Mouse (Mus musculus) heart, adult 2 months (tissue): ENCODE data around the gene Mgp. TPM values are rescaled to one million over a fixed set of nuclear protein-coding genes. Genes with fewer than 3 reads are reported as not detected.

ENCODE experiments used
- DNase-seq, 2 experiments: peaks; one replicate each; pipeline ENCODE4 v3.0.0; 2021
- H3K27ac ChIP-seq: fragments of 200-600 bp; 2 replicates; pipeline ENCODE4 v1.8.1; 2022
- H3K27me3 ChIP-seq: fragments of 200-500 bp; 2 replicates; pipeline ENCODE4 v1.6.1; 2012; ENCODE audit warnings: mild to moderate bottlenecking, low read length, inconsistent platforms, mixed read lengths; ENCODE audit not compliant: control insufficient read depth, insufficient read depth
- H3K36me3 ChIP-seq: fragments of 200-500 bp; 2 replicates; pipeline ENCODE4 v1.6.1; 2012; ENCODE audit warnings: low read length, inconsistent platforms; ENCODE audit not compliant: control insufficient read depth, insufficient read depth
- H3K4me1 ChIP-seq: fragments of 200-500 bp; 2 replicates; pipeline ENCODE4 v1.6.1; 2011; ENCODE audit warnings: low read length; ENCODE audit not compliant: control insufficient read depth, insufficient read depth
- H3K4me3 ChIP-seq: fragments of 200-600 bp; 2 replicates; pipeline ENCODE4 v1.8.1; 2022
- H3K79me2 ChIP-seq: fragments of 200-500 bp; replicated peaks from 2 replicates; pipeline ENCODE4 v1.6.1; 2012; ENCODE audit warnings: mild to moderate bottlenecking, inconsistent platforms, low read length, moderate library complexity, mixed read lengths; ENCODE audit not compliant: control insufficient read depth, insufficient read depth
- H3K9ac ChIP-seq: fragments of 200-500 bp; 2 replicates; pipeline ENCODE4 v1.6.1; 2012; ENCODE audit warnings: low read depth, mild to moderate bottlenecking, control low read depth, inconsistent platforms, low read length, mixed read lengths
- CTCF ChIP-seq: fragments of 200-600 bp; IDR thresholded peaks from 2 replicates; pipeline ENCODE4 v1.8.1; 2022; ENCODE audit warnings: antibody characterized with exemption, mild to moderate bottlenecking, moderate library complexity
- EP300 ChIP-seq: fragments of 200-500 bp; IDR thresholded peaks from 2 replicates; pipeline ENCODE4 v1.6.1; 2011; ENCODE audit warnings: low read depth, low read length, control low read depth; ENCODE audit not compliant: insufficient read depth
- POLR2A ChIP-seq: fragments of 200-500 bp; IDR thresholded peaks from 2 replicates; pipeline ENCODE4 v1.6.1; 2011; ENCODE audit warnings: mild to moderate bottlenecking, low read depth, low read length, control low read depth; ENCODE audit not compliant: insufficient read depth
- WGBS: fragments of 180-500 bp; shearing (Covaris S2); methylation state at CpG from one replicate; pipeline ENCODE4 v1.1.7; 2018; 5-methylcytosine and 5-hydroxymethylcytosine counted together
- intact Hi-C: fragments of 180-260 bp; cut with DNase I; formaldehyde crosslinking; loops from one replicate; pipeline ENCODE4 v1.15.1; 2025
- polyA plus RNA-seq: library from polyadenylated mRNA; depleted of rRNA; stranded (reverse); fragments of >200 nt; gene quantifications from 2 replicates; pipeline ENCODE4 v1.2.3, GENCODE M21; 2012
- total RNA-seq, 2 experiments: library from RNA; stranded (reverse); gene quantifications; 2 replicates each; pipeline ENCODE4 v1.2.3; 2021

Gene Mgp
- total and polyA plus RNA-seq, 3 experiments, result 409 to 1,296 (median 433) TPM

DNA sequence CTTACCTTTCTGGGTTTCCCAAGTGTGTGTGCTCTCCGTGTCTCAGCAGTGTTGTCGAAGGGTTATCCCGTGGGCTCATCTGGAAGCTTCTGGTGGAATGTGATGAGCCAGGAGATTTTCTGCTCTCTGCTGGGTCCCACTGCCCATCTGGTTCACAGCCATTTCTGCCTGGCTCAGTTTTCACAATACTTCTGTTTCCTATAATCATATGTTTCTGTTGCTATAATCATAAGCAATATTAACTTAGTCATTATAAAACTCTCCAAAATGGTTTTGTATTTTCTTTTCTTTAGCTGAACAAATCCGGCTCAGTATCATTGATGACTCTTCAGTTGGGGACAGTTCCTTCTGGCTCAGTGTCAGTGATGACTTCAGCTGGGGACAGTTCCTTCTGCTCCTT lies 40.3 kb downstream of the Mgp start, which contains the start of gene Smco3:
Smco3 (minus strand) TSS at position 101 of the 400 bp plus-strand sequence.
- intact Hi-C loops, result no loop called here
- TF ChIP-seq CTCF (no peak), POLR2A (no peak)
- H3K79me2 ChIP-seq, result no peaks in the 10 kb centered on the region
- H3K4me1 ChIP-seq, result peaks cover 1% of the 10 kb centered on the region; the same call in 1 of the 2 replicates
- H3K27ac ChIP-seq, result no peak within 1 kb of the TSS
- H3K9ac ChIP-seq, result no peak within 1 kb of the TSS
- no peak within 1 kb of the TSS for H3K4me3 ChIP-seq
- H3K36me3 ChIP-seq, result no peaks in the 10 kb centered on the region
- DNase-seq, result no peak
- H3K27me3 ChIP-seq, result no peaks in the 10 kb centered on the region
- WGBS, result 44% methylated on average over 4 of the region's 4 CpGs

GRCm38 (mm10) chr6:136831712-136832111 lies 43.9 kb downstream of the Mgp start:
- Histone ChIP-seq H3K27ac (no peak overlapping the region), H3K4me3 (no peak overlapping the region), H3K4me1 (no peaks in the 10 kb centered on the region), H3K79me2 (peaks cover 2% of the 10 kb centered on the region), H3K9ac (no peak overlapping the region), H3K27me3 (no peaks in the 10 kb centered on the region), H3K36me3 (peaks cover 3% of the 10 kb centered on the region)
- WGBS, result 48% methylated on average over 5 of the region's 5 CpGs
- intact Hi-C loops, result loop anchor here (2.0 kb wide), 1 partner anchor 21 kb away; no protein-coding TSS in a partner anchor
- no peak for TF ChIP-seq POLR2A
- no peak for TF ChIP-seq EP300
- no peak for TF ChIP-seq CTCF
- DNase-seq, result no peak

- intact Hi-C loops, result loop anchor here (10.0 kb wide), 1 partner anchor 1814 kb away; the partner anchor contains the start of gene Ddx47
- peaks cover 2% of the 10 kb centered on the region for H3K79me2 ChIP-seq
- DNase-seq, result no peak
- 31% methylated on average over 4 of the region's 4 CpGs for WGBS
- H3K4me1 ChIP-seq, result peaks cover 1% of the 10 kb centered on the region
- no peak for TF ChIP-seq CTCF
- TF ChIP-seq POLR2A, result no peak
- no peak for TF ChIP-seq EP300
- H3K27me3 ChIP-seq, result no peaks in the 10 kb centered on the region
- H3K36me3 ChIP-seq, result peaks cover 9% of the 10 kb centered on the region
- H3K9ac ChIP-seq, result no peak overlapping the region
- H3K27ac ChIP-seq, result peak overlapping the region; percentile 86
- H3K4me3 ChIP-seq, result peak overlapping the region; percentile 54
Observed at GRCm38 (mm10) chr6:136828681-136829080, 46.9 kb downstream of the Mgp start.

DNA sequence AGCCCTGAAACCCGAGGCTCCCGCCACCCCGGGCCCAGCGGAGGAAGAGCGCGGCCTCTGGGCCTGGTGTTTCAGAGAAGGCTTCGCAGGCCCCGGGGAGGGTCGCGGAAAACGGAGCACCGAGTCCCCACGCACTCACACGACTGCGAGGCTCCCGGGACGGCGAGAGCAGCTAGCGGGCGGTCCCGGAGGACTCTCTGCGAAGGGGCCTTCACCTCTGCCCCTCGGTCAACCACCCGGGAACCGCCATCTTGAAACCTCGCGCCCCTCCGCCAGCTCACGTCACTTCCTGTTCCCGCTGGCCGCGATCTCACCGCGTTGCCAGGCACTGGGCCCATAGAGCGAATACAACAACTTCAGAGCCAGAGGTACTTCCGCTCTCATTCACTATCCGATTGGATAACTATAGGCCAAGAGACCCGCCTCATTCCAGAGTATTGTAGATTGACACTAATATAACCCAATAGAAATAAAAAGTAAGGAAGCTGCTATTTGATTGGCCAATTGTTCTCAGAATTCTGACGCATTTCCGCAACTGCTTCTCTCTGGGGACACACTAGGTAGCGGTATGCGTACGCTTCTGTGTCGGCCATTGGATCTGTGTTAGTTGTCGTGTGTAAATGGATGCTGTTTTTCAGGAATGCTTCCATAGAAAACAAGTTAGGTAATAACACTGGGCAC lies 47.6 kb downstream of the Mgp start, which contains the start of gene Wbp11:
Wbp11 (minus strand) TSS at position 353 of the 681 bp plus-strand sequence.
- intact Hi-C loops, result loop anchor here (1.0 to 10.0 kb wide), 2 partner anchors 24 to 1813 kb away; partner anchors contain the start of genes Ddx47 and Hist4h4
- H3K4me1 ChIP-seq, result peaks cover 1% of the 10 kb centered on the region
- no peaks in the 10 kb centered on the region for H3K27me3 ChIP-seq
- WGBS, result under 1% methylated on average over 45 of the region's 45 CpGs
- H3K4me3 ChIP-seq, result peak within 1 kb of the TSS; percentile 91
- H3K36me3 ChIP-seq, result peaks cover 9% of the 10 kb centered on the region
- peak; percentile 96 for DNase-seq
- peaks cover 2% of the 10 kb centered on the region for H3K79me2 ChIP-seq
- peak; percentile 95 for TF ChIP-seq POLR2A
- peak; percentile 53 for TF ChIP-seq CTCF
- peak; percentile 69; the same call in 1 of the 2 replicates for TF ChIP-seq EP300
- H3K9ac ChIP-seq, result peak within 1 kb of the TSS; percentile 98
- H3K27ac ChIP-seq, result peak within 1 kb of the TSS; percentile 92

GRCm38 (mm10) chr6:136827516-136827880 lies 48.1 kb downstream of the Mgp start, which contains the start of gene BC049715:
BC049715 (plus strand) TSS chr6:136827626.
- H3K4me3 ChIP-seq, result peak within 1 kb of the TSS; percentile 91
- peaks cover 9% of the 10 kb centered on the region for H3K36me3 ChIP-seq
- peaks cover 2% of the 10 kb centered on the region for H3K79me2 ChIP-seq
- H3K4me1 ChIP-seq, result peaks cover 1% of the 10 kb centered on the region
- no peak for TF ChIP-seq EP300
- intact Hi-C loops, result loop anchor here (1.0 to 10.0 kb wide), 2 partner anchors 23 to 1813 kb away; partner anchors contain the start of genes Ddx47 and Hist4h4
- H3K27me3 ChIP-seq, result no peaks in the 10 kb centered on the region
- DNase-seq, result no peak
- peak within 1 kb of the TSS; percentile 98 for H3K9ac ChIP-seq
- H3K27ac ChIP-seq, result peak within 1 kb of the TSS; percentile 92
- under 1% methylated on average over 34 of the region's 34 CpGs for WGBS

DNA sequence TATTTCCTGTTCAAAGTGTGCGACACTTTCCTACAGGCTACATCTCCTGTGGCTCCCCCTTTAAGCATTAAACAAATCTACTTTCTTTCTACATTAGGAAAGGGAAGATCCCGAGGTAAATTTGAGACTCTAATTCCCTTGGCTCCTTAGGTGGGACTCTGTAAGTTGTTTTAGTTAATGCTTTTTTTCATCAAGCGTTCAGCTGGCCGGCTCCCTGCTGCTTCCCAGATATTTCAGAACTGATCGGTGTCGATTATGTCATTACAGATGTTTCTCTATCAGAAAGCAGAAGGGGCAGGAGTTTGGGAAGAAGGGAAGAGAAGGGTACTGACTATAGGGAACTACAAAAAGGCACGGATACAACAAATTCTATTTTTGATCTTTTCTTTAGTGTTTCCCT lies 48.5 kb downstream of the Mgp start:
- Histone ChIP-seq H3K27ac (peak overlapping the region; percentile 92), H3K36me3 (peaks cover 9% of the 10 kb centered on the region), H3K9ac (peak overlapping the region; percentile 98), H3K79me2 (peaks cover 2% of the 10 kb centered on the region), H3K4me1 (peaks cover 1% of the 10 kb centered on the region), H3K4me3 (peak overlapping the region; percentile 91), H3K27me3 (no peaks in the 10 kb centered on the region)
- intact Hi-C loops, result loop anchor here (1.0 to 10.0 kb wide), 2 partner anchors 23 to 1812 kb away; partner anchors contain the start of genes Ddx47 and Hist4h4
- no peak for TF ChIP-seq POLR2A
- TF ChIP-seq EP300, result no peak
- no peak for TF ChIP-seq CTCF
- 6% methylated on average over 7 of the region's 7 CpGs for WGBS
- no peak for DNase-seq
